Mouse (Mus musculus) liver, embryonic 14.5 days (tissue): ENCODE results near the gene Sorcs2. TPM values are rescaled to one million over a fixed set of nuclear protein-coding genes. Genes with fewer than 3 reads are reported as not detected.
A peak's percentile ranks its signal among the peaks of the same experiment; 100 is the strongest.

ENCODE experiments used
- ATAC-seq: fragments of 200-750 bp; cut with Nextera tagmentation; 2 replicates; pipeline ENCODE4 v1.8.0; 2017; ENCODE audit warnings: moderate number of reproducible peaks, mild to moderate bottlenecking, moderate library complexity; ENCODE audit not compliant: insufficient read depth
- DNase-seq, 3 experiments: peaks; one replicate each; pipeline ENCODE4 v3.0.0-alpha.2; 2012 to 2013; ENCODE audit warnings: low read depth in 3 of 3, low spot score in 3 of 3
- H3K27ac ChIP-seq: fragments of 300-500 bp; sonication (generic); 2 replicates; pipeline ENCODE4 v1.5.1; 2014; ENCODE audit warnings: moderate library complexity, mild to moderate bottlenecking, control low read depth, inconsistent platforms
- H3K27me3 ChIP-seq: fragments of 300-500 bp; sonication (generic); 2 replicates; pipeline ENCODE4 v1.6.1; 2014; ENCODE audit warnings: mild to moderate bottlenecking, low read length, moderate library complexity; ENCODE audit not compliant: control insufficient read depth, insufficient read depth
- H3K36me3 ChIP-seq: fragments of 300-500 bp; sonication (generic); replicated peaks from 2 replicates; pipeline ENCODE4 v1.6.1; 2014; ENCODE audit warnings: low read depth; ENCODE audit not compliant: control insufficient read depth, insufficient read depth
- H3K4me1 ChIP-seq, 2 experiments: fragments of 200-500 bp in 1 of 2; fragments of 300-500 bp in 1 of 2; sonication (generic) in 1 of 2; replicated peaks; 2 replicates each; pipeline ENCODE4 v1.6.1; 2012 to 2014; ENCODE audit warnings: antibody characterized with exemption in 1 of 2, inconsistent platforms in 1 of 2, low read length in 1 of 2; ENCODE audit not compliant: control insufficient read depth in 2 of 2, insufficient read depth in 2 of 2
- H3K4me2 ChIP-seq: fragments of 300-500 bp; sonication (generic); 2 replicates; pipeline ENCODE4 v1.6.1; 2014; ENCODE audit warnings: low read depth, mild to moderate bottlenecking, control low read depth, moderate library complexity
- H3K4me3 ChIP-seq, 2 experiments: fragments of 200-500 bp in 1 of 2; fragments of 300-500 bp in 1 of 2; sonication (generic) in 1 of 2; 2 replicates each; pipeline ENCODE4 v1.5.1; 2012 to 2014; ENCODE audit warnings: low read depth in 2 of 2, low read length in 2 of 2, mild to moderate bottlenecking in 2 of 2, control low read depth in 1 of 2, inconsistent platforms in 1 of 2, moderate library complexity in 1 of 2; ENCODE audit not compliant: insufficient read depth in 1 of 2
- H3K9ac ChIP-seq: fragments of 300-500 bp; sonication (generic); replicated peaks from 2 replicates; pipeline ENCODE4 v1.6.1; 2014; ENCODE audit warnings: mild to moderate bottlenecking, control low read depth, moderate library complexity
- H3K9me3 ChIP-seq: fragments of 300-500 bp; sonication (generic); 2 replicates; pipeline ENCODE4 v1.6.1; 2016; ENCODE audit warnings: low read length, mixed read lengths; ENCODE audit not compliant: control insufficient read depth
- CTCF ChIP-seq: IDR thresholded peaks from 2 replicates; pipeline ENCODE4 v1.5.1; 2016; ENCODE audit warnings: antibody characterized with exemption, low read depth, control low read depth
- EP300 ChIP-seq: IDR thresholded peaks from 2 replicates; pipeline ENCODE4 v1.6.1; 2016; ENCODE audit warnings: antibody characterized with exemption, low read depth
- WGBS: fragments of 180-500 bp; shearing (Covaris S2); extraction: QIAGEN DNeasy Blood & Tissue Kit; methylation state at CpG from one replicate; pipeline ENCODE4 v1.1.7; 2014; ENCODE audit not compliant: insufficient replicate concordance; 5-methylcytosine and 5-hydroxymethylcytosine counted together
- polyA plus RNA-seq, 2 experiments: library from polyadenylated mRNA; depleted of rRNA in 1 of 2; stranded (reverse) in 1 of 2; unstranded in 1 of 2; fragments of >200 nt; fragmentation: Nextera tagmentation in 1 of 2; extraction: Ambion mirVana in 1 of 2; gene quantifications; 2 replicates each; pipeline versions ENCODE4 v1.2.1 to v1.2.3; 2012 to 2014

The Sorcs2 gene
- polyA plus RNA-seq, 2 experiments: 0.17 to 0.33 TPM

GRCm38 (mm10) chr5:36267194-36267769 is 130.7 kb downstream of the Sorcs2 start:
- no peak for DNase-seq
- no peak overlapping the region for H3K4me2 ChIP-seq
- no peak for TF ChIP-seq EP300
- no peak for TF ChIP-seq CTCF

DNA sequence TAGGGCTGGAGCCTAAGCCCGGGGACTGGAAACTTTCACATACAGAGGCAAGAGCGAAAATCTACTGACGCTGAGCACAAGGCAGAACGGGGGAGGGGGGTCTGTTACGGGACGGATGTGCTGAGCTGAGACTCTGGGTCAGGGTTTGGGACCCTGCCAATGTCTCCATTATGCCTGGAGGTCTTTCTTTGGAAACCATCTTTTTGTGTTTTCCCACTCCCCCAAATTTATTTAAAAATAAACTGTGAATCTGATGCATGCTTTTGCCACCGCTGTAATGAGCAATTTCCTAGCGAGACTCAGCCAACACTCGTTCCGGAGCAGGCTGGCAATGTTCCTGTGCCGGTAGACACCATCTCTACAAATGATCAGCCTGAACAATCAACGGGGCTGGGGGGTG is 137.1 kb downstream of the Sorcs2 start:
- Histone ChIP-seq H3K9ac (no peak overlapping the region), H3K27me3 (no peaks in the 10 kb centered on the region), H3K4me2 (no peak overlapping the region), H3K4me1 (0 out of 4 replicates have a peak, but pooled peaks cover 0 to 2% of the 10 kb centered on the region in 2 experiments), H3K9me3 (no peaks in the 10 kb centered on the region), H3K36me3 (no peaks in the 10 kb centered on the region), H3K4me3 (no peak overlapping the region), H3K27ac (no peak overlapping the region)
- TF ChIP-seq CTCF: no peak
- TF ChIP-seq EP300: no peak
- no peak for ATAC-seq
- 67% methylated on average over 12 of the region's 12 CpGs for WGBS
- DNase-seq: no peak

More at GRCm38 (mm10) chr5:36267194-36267769, 130.7 kb downstream of the Sorcs2 start:
- Histone ChIP-seq H3K27me3 (no peaks in the 10 kb centered on the region), H3K36me3 (no peaks in the 10 kb centered on the region), H3K27ac (no peak overlapping the region), H3K9ac (no peak overlapping the region), H3K4me3 (no peak overlapping the region), H3K4me1 (no peaks in the 10 kb centered on the region), H3K9me3 (no peaks in the 10 kb centered on the region)
- 62% methylated on average over 3 of the region's 3 CpGs for WGBS
- ATAC-seq: no peak

GRCm38 (mm10) chr5:36259691-36260124 is 138.2 kb downstream of the Sorcs2 start:
- WGBS: 36% methylated on average over 6 of the region's 6 CpGs
- peak in 2 of 3 experiments; percentile 3 to 9 for DNase-seq
- no peak overlapping the region for H3K9ac ChIP-seq
- no peaks in the 10 kb centered on the region for H3K9me3 ChIP-seq
- no peak overlapping the region for H3K4me2 ChIP-seq
- no peak overlapping the region for H3K27ac ChIP-seq
- peak; percentile 48; the same call in 1 of the 2 replicates for ATAC-seq
- TF ChIP-seq EP300 (no peak), CTCF (no peak)
- H3K4me1 ChIP-seq: 0 out of 4 replicates have a peak, but pooled peaks cover 0 to 2% of the 10 kb centered on the region in 2 experiments
- no peak overlapping the region for H3K4me3 ChIP-seq
- H3K27me3 ChIP-seq: no peaks in the 10 kb centered on the region
- H3K36me3 ChIP-seq: no peaks in the 10 kb centered on the region

DNA sequence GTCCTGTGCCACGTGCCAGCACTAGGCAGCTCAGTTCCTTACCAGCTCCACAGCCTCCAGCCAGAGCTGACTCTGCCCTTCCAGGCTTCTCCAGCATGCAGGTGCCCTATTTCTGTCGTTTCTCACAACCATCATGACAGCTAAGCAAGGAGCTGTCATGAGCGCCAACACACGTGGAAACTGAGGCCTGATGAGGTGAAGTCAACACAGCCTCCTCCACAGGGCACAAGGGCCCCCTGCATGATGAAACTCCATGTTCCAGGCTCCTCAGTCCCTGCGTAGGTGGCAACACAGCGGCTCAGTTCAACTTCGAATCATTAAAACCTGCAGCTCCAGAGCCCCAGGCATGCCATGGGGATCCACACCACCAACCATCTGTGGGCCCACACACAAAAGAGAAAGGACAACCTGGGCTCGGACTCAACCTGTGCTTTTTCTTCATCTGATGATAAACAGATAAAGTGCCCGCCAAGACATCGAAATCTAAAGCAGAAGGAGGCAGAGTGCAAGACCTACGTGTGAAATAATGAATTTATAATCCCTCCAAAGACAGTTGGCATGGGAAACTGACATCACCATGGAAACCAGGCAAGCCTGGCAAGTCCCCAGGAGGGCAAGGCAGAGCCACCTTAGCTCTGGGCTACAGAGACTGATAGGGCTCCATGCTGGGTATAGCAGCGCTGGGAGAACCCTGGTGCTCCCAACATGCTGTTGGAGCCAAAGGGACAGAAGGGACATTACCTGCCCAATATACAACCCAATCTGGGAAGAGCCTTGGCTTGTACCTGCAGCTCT is 139.4 kb downstream of the Sorcs2 start:
- Histone ChIP-seq H3K9ac (no peak overlapping the region), H3K4me1 (0 out of 4 replicates have a peak, but pooled peaks cover 0 to 2% of the 10 kb centered on the region in 2 experiments), H3K36me3 (no peaks in the 10 kb centered on the region), H3K4me3 (no peak overlapping the region), H3K4me2 (no peak overlapping the region), H3K27me3 (no peaks in the 10 kb centered on the region), H3K9me3 (no peaks in the 10 kb centered on the region), H3K27ac (no peak overlapping the region)
- DNase-seq: no peak
- TF ChIP-seq CTCF: no peak
- no peak for TF ChIP-seq EP300
- ATAC-seq: no peak
- WGBS: 59% methylated on average over 12 of the region's 12 CpGs

GRCm38 (mm10) chr5:36257008-36257407 is 140.9 kb downstream of the Sorcs2 start:
- Histone ChIP-seq H3K4me2 (no peak overlapping the region), H3K4me1 (0 out of 4 replicates have a peak, but pooled peaks cover 0 to 2% of the 10 kb centered on the region in 2 experiments), H3K9me3 (no peaks in the 10 kb centered on the region), H3K27me3 (no peaks in the 10 kb centered on the region), H3K27ac (no peak overlapping the region), H3K36me3 (no peaks in the 10 kb centered on the region), H3K9ac (no peak overlapping the region), H3K4me3 (no peak overlapping the region)
- ATAC-seq: no peak
- no peak for DNase-seq
- 67% methylated on average over 5 of the region's 5 CpGs for WGBS
- TF ChIP-seq EP300 (no peak), CTCF (no peak)
